Mouse (Mus musculus): ENCODE measurements around the gene Rftn1. TPM values are rescaled to one million over a fixed set of nuclear protein-coding genes. Genes with fewer than 3 reads are reported as not detected.

Rftn1 gene
- total and polyA plus RNA-seq, 3 experiments: 41.5 to 50.5 (median 49.4) TPM

DNA sequence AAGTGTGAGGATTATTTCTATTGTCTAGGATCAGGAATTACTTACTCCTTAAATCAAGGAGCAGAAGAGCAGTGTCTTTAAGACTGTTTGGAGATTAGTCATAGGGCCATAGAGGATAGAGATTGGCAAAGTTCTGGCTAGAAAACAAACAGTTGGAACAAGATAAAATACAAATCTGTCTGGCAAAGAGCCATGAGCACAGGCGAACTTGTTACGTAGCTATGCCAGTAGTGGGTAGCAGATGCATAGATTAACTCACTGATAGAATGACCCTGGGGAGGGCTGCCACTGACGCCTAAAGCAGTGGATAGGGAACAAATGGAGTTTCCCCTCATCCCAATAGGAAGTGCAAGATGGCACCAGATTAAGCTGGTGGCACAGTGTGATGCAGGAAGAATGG, 97.1 kb downstream of the Rftn1 start:
- H3K4me3 ChIP-seq: no peak overlapping the region
- H3K79me2 ChIP-seq (replicated peaks; ENCODE audit: control insufficient read depth, insufficient read depth, low read length): peaks cover 3% of the 10 kb centered on the region
- H3K27ac ChIP-seq: peak overlapping the region; percentile 15; the same call in 1 of the 2 replicates
- intact Hi-C loops (cut with DNase I): no loop called here
- WGBS: 42% methylated on average over 3 of the region's 3 CpGs
- TF ChIP-seq POLR2A (IDR thresholded peaks at IDR 0.05; ENCODE audit: insufficient read depth, low read depth, low read length) (no peak), EP300 (IDR thresholded peaks at IDR 0.05; ENCODE audit: insufficient read depth, low read depth, low read length) (no peak), CTCF (IDR thresholded peaks at IDR 0.05) (no peak)
- H3K4me1 ChIP-seq (ENCODE audit: control insufficient read depth, insufficient read depth, low read length): peaks cover 14% of the 10 kb centered on the region
- H3K9ac ChIP-seq (ENCODE audit: low read depth, low read length): no peak overlapping the region
- no peak for DNase-seq
- H3K36me3 ChIP-seq (ENCODE audit: control insufficient read depth, insufficient read depth, low read length): peaks cover 17% of the 10 kb centered on the region
- H3K27me3 ChIP-seq (ENCODE audit: control insufficient read depth, insufficient read depth, low read length): no peaks in the 10 kb centered on the region

DNA sequence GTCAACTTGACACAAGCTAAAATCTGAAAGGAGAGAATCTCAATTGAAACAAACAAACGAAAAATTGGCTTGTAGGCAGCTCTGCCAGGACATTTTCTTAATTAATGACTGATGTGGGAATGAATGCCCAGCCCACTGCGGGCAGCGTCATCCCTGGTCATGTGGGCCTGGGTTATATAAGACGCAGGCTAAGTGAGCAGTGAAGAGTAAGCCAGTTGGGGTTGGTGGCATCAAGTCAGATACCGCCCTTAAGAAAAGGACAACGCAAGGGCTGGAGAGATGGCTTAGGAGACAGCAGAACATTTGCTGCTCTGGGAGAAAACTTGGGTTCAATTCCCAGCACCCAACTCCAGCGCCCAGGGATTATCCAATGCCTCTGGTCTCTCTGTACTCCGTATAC, 97.6 kb downstream of the Rftn1 start:
- intact Hi-C loops (cut with DNase I): no loop called here
- peaks cover 14% of the 10 kb centered on the region for H3K4me1 ChIP-seq (ENCODE audit: control insufficient read depth, insufficient read depth, low read length)
- TF ChIP-seq EP300 (IDR thresholded peaks at IDR 0.05; ENCODE audit: insufficient read depth, low read depth, low read length): no peak
- TF ChIP-seq CTCF (IDR thresholded peaks at IDR 0.05): no peak
- no peak for TF ChIP-seq POLR2A (IDR thresholded peaks at IDR 0.05; ENCODE audit: insufficient read depth, low read depth, low read length)
- no peak overlapping the region for H3K4me3 ChIP-seq
- no peak overlapping the region for H3K9ac ChIP-seq (ENCODE audit: low read depth, low read length)
- H3K27me3 ChIP-seq (ENCODE audit: control insufficient read depth, insufficient read depth, low read length): no peaks in the 10 kb centered on the region
- peaks cover 4% of the 10 kb centered on the region for H3K79me2 ChIP-seq (replicated peaks; ENCODE audit: control insufficient read depth, insufficient read depth, low read length)
- 77% methylated on average over 8 of the region's 8 CpGs for WGBS
- H3K36me3 ChIP-seq (ENCODE audit: control insufficient read depth, insufficient read depth, low read length): peaks cover 17% of the 10 kb centered on the region
- no peak for DNase-seq
- H3K27ac ChIP-seq: peak overlapping the region; percentile 68

DNA sequence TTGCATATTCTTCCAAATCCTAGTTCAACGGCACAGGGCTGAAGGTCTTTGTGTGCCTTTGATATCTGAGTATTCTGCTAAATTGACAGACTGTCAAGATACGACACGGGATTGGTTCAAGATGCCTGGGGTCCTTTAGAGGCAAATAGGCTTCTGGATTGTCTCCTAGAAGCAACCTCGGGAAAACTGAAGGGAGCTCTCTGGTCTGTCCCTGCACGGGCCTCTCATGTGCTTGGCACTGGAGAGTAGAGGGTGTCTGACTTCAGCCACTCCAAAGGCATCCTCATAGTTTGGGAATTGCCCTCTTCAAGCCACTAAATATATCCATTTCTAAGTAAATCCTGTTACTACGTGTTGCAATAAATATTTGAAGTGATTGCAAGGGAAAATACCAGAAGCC, 98.6 kb downstream of the Rftn1 start:
- H3K4me3 ChIP-seq: no peak overlapping the region
- H3K4me1 ChIP-seq (ENCODE audit: control insufficient read depth, insufficient read depth, low read length): peaks cover 12% of the 10 kb centered on the region
- peaks cover 15% of the 10 kb centered on the region for H3K36me3 ChIP-seq (ENCODE audit: control insufficient read depth, insufficient read depth, low read length)
- no peak overlapping the region for H3K9ac ChIP-seq (ENCODE audit: low read depth, low read length)
- H3K27ac ChIP-seq: peak overlapping the region; percentile 68
- H3K79me2 ChIP-seq (replicated peaks; ENCODE audit: control insufficient read depth, insufficient read depth, low read length): peaks cover 2% of the 10 kb centered on the region; the same call in 1 of the 2 replicates
- intact Hi-C loops (cut with DNase I): no loop called here
- 54% methylated on average over 6 of the region's 6 CpGs for WGBS
- DNase-seq: no peak
- TF ChIP-seq CTCF (IDR thresholded peaks at IDR 0.05) (no peak), POLR2A (IDR thresholded peaks at IDR 0.05; ENCODE audit: insufficient read depth, low read depth, low read length) (no peak), EP300 (IDR thresholded peaks at IDR 0.05; ENCODE audit: insufficient read depth, low read depth, low read length) (no peak)
- H3K27me3 ChIP-seq (ENCODE audit: control insufficient read depth, insufficient read depth, low read length): no peaks in the 10 kb centered on the region

GRCm38 (mm10) chr17:50089725-50090124, 100.7 kb downstream of the Rftn1 start:
- Histone ChIP-seq H3K27ac (no peak overlapping the region; the same call in 1 of the 2 replicates), H3K4me3 (no peak overlapping the region), H3K4me1 (ENCODE audit: control insufficient read depth, insufficient read depth, low read length) (peaks cover 12% of the 10 kb centered on the region), H3K36me3 (ENCODE audit: control insufficient read depth, insufficient read depth, low read length) (peaks cover 15% of the 10 kb centered on the region), H3K27me3 (ENCODE audit: control insufficient read depth, insufficient read depth, low read length) (no peaks in the 10 kb centered on the region), H3K9ac (ENCODE audit: low read depth, low read length) (no peak overlapping the region), H3K79me2 (replicated peaks; ENCODE audit: control insufficient read depth, insufficient read depth, low read length) (peaks cover 2% of the 10 kb centered on the region; the same call in 1 of the 2 replicates)
- 95% methylated on average over 8 of the region's 8 CpGs for WGBS
- TF ChIP-seq CTCF (IDR thresholded peaks at IDR 0.05): no peak
- no peak for TF ChIP-seq POLR2A (IDR thresholded peaks at IDR 0.05; ENCODE audit: insufficient read depth, low read depth, low read length)
- no peak for TF ChIP-seq EP300 (IDR thresholded peaks at IDR 0.05; ENCODE audit: insufficient read depth, low read depth, low read length)
- intact Hi-C loops (cut with DNase I): no loop called here
- DNase-seq: no peak

DNA sequence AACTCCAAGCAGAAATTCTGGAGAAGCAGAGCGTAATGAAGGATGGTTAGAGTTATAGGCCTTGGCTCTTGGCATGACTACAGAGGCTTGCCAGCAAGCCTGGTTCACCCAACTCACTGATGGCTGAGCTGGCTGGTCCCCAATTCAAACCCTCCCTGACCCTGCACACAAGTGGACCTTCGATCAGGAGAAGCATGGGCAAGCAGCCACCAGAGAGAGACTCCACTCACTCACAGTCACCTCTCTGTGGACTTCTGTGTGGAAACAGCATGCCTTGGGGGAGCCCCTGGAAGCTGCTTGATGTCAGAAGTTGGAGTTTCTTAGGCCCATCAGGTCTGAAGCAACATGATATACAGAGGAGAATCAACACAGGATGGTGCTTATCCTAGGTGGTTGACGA, 102.4 kb downstream of the Rftn1 start:
- Histone ChIP-seq H3K9ac (ENCODE audit: low read depth, low read length) (no peak overlapping the region), H3K79me2 (replicated peaks; ENCODE audit: control insufficient read depth, insufficient read depth, low read length) (peaks cover 2% of the 10 kb centered on the region; the same call in 1 of the 2 replicates), H3K4me3 (no peak overlapping the region), H3K27ac (no peak overlapping the region), H3K4me1 (ENCODE audit: control insufficient read depth, insufficient read depth, low read length) (peaks cover 12% of the 10 kb centered on the region), H3K27me3 (ENCODE audit: control insufficient read depth, insufficient read depth, low read length) (no peaks in the 10 kb centered on the region), H3K36me3 (ENCODE audit: control insufficient read depth, insufficient read depth, low read length) (peaks cover 13% of the 10 kb centered on the region)
- DNase-seq: no peak
- intact Hi-C loops (cut with DNase I): no loop called here
- TF ChIP-seq EP300 (IDR thresholded peaks at IDR 0.05; ENCODE audit: insufficient read depth, low read depth, low read length) (no peak), CTCF (IDR thresholded peaks at IDR 0.05) (no peak), POLR2A (IDR thresholded peaks at IDR 0.05; ENCODE audit: insufficient read depth, low read depth, low read length) (no peak)
- WGBS: 75% methylated on average over 3 of the region's 3 CpGs

GRCm38 (mm10) chr17:50086887-50087286, 103.6 kb downstream of the Rftn1 start:
- Histone ChIP-seq H3K79me2 (replicated peaks; ENCODE audit: control insufficient read depth, insufficient read depth, low read length) (peaks cover 2% of the 10 kb centered on the region; the same call in 1 of the 2 replicates), H3K27ac (no peak overlapping the region), H3K36me3 (ENCODE audit: control insufficient read depth, insufficient read depth, low read length) (peaks cover 6% of the 10 kb centered on the region), H3K4me1 (ENCODE audit: control insufficient read depth, insufficient read depth, low read length) (peaks cover 12% of the 10 kb centered on the region), H3K4me3 (no peak overlapping the region), H3K9ac (ENCODE audit: low read depth, low read length) (no peak overlapping the region), H3K27me3 (ENCODE audit: control insufficient read depth, insufficient read depth, low read length) (no peaks in the 10 kb centered on the region)
- WGBS: 74% methylated on average over 4 of the region's 4 CpGs
- no peak for DNase-seq
- TF ChIP-seq EP300 (IDR thresholded peaks at IDR 0.05; ENCODE audit: insufficient read depth, low read depth, low read length): no peak
- no peak for TF ChIP-seq CTCF (IDR thresholded peaks at IDR 0.05)
- TF ChIP-seq POLR2A (IDR thresholded peaks at IDR 0.05; ENCODE audit: insufficient read depth, low read depth, low read length): no peak
- intact Hi-C loops (cut with DNase I): no loop called here
